Mouse (Mus musculus): ENCODE data around the gene Vmn1r192.
"Not testable (repeated sequence)": the region's sequence is repeated elsewhere in the genome, so short reads cannot be mapped to it uniquely, and the experiment has no call there.

The Vmn1r192 gene

GRCm38 (mm10) chr13:22191041-22191440, at the start of gene Vmn1r192:
TSS of gene Vmn1r192 (minus strand) at chr13:22191141.
- no peak for DNase-seq (ENCODE audit: low read depth, low spot score)

DNA sequence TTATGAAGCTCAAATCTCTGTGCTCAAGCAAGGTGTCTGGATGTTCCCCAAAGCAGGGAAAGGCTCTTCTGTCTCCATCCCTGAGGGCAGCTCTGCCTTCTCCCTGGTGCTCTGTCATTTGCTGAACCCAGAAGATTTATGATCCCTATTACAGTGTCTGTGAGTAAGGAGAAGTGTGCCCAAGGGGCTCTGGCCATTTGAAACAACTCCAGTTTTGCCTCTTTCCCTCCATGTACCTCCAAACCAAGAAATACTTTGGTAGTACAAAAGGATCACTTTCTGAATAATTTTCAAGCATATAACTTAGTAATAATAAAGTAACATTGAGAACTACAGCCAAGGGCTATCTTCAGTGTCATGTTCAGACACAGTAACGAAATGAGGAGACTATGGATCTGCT, 32.1 kb upstream of the Vmn1r192 start, which contains the start of gene Vmn1r193:
TSS of gene Vmn1r193 (minus strand) at position 101 of the 400 bp plus-strand sequence.
- not testable (repeated sequence) for DNase-seq (ENCODE audit: low read depth, low spot score)

DNA sequence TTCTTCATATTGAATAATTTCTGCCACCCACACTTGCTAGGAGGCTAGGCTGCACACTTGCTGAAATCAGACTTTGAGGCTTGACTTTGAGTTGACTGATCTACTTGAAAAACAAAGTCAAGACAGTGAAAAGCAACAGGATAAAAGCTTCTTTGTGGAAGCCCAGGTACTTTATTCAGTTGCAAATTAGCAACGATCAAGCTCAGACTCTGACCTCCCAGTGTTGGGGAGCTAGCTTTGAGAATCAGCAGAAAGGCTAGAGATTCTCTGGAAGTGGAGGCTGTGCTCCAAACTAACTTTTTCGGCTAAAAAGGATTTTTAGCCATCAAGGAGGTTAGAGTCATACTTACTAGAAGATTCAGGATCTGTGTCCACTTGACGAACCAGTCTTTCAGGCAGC, 1.8 kb upstream of the Vmn1r192 start:
- peak; percentile 61 for DNase-seq (ENCODE audit: low read depth, low spot score)

GRCm38 (mm10) chr13:22190385-22190784, 556 bp downstream of the Vmn1r192 start:
- DNase-seq (ENCODE audit: low read depth, low spot score), result no peak

- DNase-seq (ENCODE audit: low read depth, low spot score), result no peak
These were observed 1.6 kb downstream of the Vmn1r192 start for GRCm38 (mm10) chr13:22189313-22189712.

DNA sequence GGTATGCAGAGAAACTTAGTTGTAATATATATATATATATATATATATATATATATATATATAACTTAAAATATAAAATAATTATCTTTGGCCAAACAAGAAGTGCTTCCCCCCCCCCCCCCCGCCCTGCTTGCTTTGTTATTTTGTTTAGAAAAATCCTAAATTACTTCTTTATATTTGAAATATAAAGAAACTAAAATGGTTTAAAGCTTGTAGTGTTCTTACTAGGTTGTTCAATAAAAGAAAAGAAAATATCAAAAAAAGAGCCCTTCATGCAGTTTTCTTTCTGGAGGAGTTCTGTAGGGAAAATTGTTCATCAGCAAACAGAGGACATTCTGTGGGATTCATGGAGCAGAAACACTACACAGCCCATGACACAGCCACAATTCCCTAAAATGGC, 7.1 kb downstream of the Vmn1r192 start, which contains the start of gene Vmn1r191:
TSS of gene Vmn1r191 (minus strand) at position 101 of the 400 bp plus-strand sequence.
- DNase-seq (ENCODE audit: low read depth, low spot score), result no peak

DNA sequence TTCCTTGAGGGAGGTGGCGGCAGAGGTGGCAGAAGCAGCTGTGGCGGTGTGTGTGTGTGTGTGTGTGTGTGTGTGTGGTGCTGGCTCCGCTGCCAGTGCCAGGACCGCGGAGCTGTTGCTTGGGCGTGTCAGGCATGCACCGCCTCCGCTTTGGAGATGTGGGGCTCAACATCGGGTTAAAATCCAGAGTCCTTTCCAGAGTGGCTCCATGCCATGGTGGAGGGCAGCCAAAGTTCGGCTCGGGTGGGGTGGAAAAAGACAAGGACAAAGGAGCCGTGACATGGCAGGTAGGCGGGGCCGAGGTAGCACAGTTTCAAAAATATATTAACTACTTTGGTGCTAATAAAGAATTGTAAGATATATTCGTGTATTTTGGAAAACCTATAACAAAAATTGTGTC, 22.5 kb downstream of the Vmn1r192 start:
- peak; percentile 36 for DNase-seq (ENCODE audit: low read depth, low spot score)

- not testable (repeated sequence) for DNase-seq (ENCODE audit: low read depth, low spot score)
These were observed 54.2 kb downstream of the Vmn1r192 start for GRCm38 (mm10) chr13:22136495-22137293.
